Mouse (Mus musculus) hindbrain, embryonic 10.5 days (tissue): ENCODE data around the gene Lce6a. TPM values are rescaled to one million over a fixed set of nuclear protein-coding genes. Genes with fewer than 3 reads are reported as not detected.

Source experiments
- DNase-seq: peaks from one replicate; pipeline ENCODE4 v3.0.0-alpha.2; 2017; ENCODE audit warnings: low spot score
- H3K27ac ChIP-seq: fragments of 300-500 bp; sonication (generic); 2 replicates; pipeline ENCODE4 v1.5.1; 2016; ENCODE audit warnings: mild to moderate bottlenecking, moderate library complexity
- H3K27me3 ChIP-seq: fragments of 300-500 bp; sonication (generic); 2 replicates; pipeline ENCODE4 v1.6.1; 2016; ENCODE audit warnings: mild to moderate bottlenecking; ENCODE audit not compliant: poor library complexity, insufficient read depth, severe bottlenecking
- H3K36me3 ChIP-seq: fragments of 300-500 bp; sonication (generic); 2 replicates; pipeline ENCODE4 v1.6.1; 2016; ENCODE audit warnings: mild to moderate bottlenecking, moderate library complexity
- H3K4me1 ChIP-seq: fragments of 300-500 bp; sonication (generic); replicated peaks from 2 replicates; pipeline ENCODE4 v1.6.1; 2016; ENCODE audit warnings: mild to moderate bottlenecking
- H3K4me3 ChIP-seq: fragments of 300-500 bp; sonication (generic); 2 replicates; pipeline ENCODE4 v1.5.1; 2016; ENCODE audit warnings: mild to moderate bottlenecking, moderate library complexity
- H3K9me3 ChIP-seq: fragments of 300-500 bp; sonication (generic); 2 replicates; pipeline ENCODE4 v1.6.1; 2016; ENCODE audit warnings: mild to moderate bottlenecking, moderate library complexity
- WGBS: fragments of 180-500 bp; shearing (Covaris S2); methylation state at CpG from one replicate; pipeline ENCODE4 v1.1.7; 2016; 5-methylcytosine and 5-hydroxymethylcytosine counted together
- polyA plus RNA-seq: library from polyadenylated mRNA; unstranded; fragments of >200 nt; fragmentation: Nextera tagmentation; extraction: Ambion mirVana; gene quantifications from 2 replicates; pipeline ENCODE4 v1.2.1, GENCODE M21; 2016

The Lce6a gene
- polyA plus RNA-seq: not detected in 2 replicates

DNA sequence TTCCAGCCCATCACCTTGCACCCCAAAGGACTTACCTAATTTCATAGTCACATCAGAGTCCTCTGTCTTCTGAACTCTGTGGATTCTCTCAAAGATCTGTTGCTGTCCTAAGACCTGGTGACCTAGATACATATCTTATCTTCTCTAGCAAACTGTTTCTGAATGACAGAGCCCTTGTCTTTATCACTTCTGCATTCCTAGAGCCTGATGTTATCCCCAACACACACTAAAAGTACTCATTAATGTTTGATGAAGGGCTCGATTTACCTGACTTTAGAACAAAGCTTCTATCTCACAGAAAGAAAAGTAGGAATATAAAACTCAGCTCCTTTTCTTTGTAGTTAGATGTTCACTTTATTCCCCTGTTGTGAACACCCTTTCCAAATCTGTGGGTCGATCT, at the start of gene Lce6a:
Gene Lce6a, minus strand, starts transcription at position 101 of the 400 bp plus-strand sequence.
- WGBS: 81% methylated on average over 2 of the region's 2 CpGs
- H3K4me3 ChIP-seq: no peak within 1 kb of the TSS
- DNase-seq: no peak
- H3K36me3 ChIP-seq: no peaks in the 10 kb centered on the region
- H3K4me1 ChIP-seq: no peaks in the 10 kb centered on the region
- H3K9me3 ChIP-seq: no peaks in the 10 kb centered on the region
- H3K27ac ChIP-seq: no peak within 1 kb of the TSS
- no peaks in the 10 kb centered on the region for H3K27me3 ChIP-seq

- H3K9me3 ChIP-seq: no peaks in the 10 kb centered on the region
Observed at GRCm38 (mm10) chr3:92670215-92670614, 48.8 kb upstream of the Lce6a start, which contains the start of gene Lce1a2. TSS of gene Lce1a2 (minus strand) at chr3:92670315.

GRCm38 (mm10) chr3:92656826-92657225, 35.4 kb upstream of the Lce6a start, which contains the start of gene Lce1b:
TSS of gene Lce1b (minus strand) at chr3:92656926.
- Histone ChIP-seq H3K36me3 (no peaks in the 10 kb centered on the region), H3K27ac (no peak within 1 kb of the TSS), H3K9me3 (no peaks in the 10 kb centered on the region), H3K4me1 (no peaks in the 10 kb centered on the region), H3K4me3 (no peak within 1 kb of the TSS), H3K27me3 (no peaks in the 10 kb centered on the region)
- DNase-seq: no peak

More at GRCm38 (mm10) chr3:92670215-92670614, 48.8 kb upstream of the Lce6a start, which contains the start of gene Lce1a2:
- no peak for DNase-seq
- no peaks in the 10 kb centered on the region for H3K36me3 ChIP-seq
- no peaks in the 10 kb centered on the region for H3K4me1 ChIP-seq
- H3K27me3 ChIP-seq: no peaks in the 10 kb centered on the region
- H3K4me3 ChIP-seq: no peak within 1 kb of the TSS
- no peak within 1 kb of the TSS for H3K27ac ChIP-seq

DNA sequence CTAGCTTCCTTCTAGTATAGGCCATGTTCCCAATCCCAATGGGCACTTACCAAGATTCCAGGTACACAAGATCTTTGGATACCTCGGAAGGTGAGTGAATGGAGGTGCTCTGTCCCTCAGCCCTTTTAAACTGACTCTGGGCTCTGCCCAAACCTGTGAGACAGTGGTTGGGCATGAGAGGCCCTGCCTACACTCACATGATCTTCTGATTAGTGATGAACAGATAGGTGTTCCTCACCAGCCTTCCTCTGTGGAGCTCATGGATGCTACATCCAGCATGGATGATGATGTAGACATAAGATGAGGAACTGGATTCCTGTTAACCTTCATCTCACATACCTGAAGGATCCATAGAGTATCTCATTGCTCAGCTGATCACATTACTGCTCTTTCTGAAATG, 26.7 kb upstream of the Lce6a start, which contains the start of gene Lce1a1:
Gene Lce1a1, minus strand, starts transcription at position 101 of the 400 bp plus-strand sequence.
- Histone ChIP-seq H3K4me3 (no peak within 1 kb of the TSS), H3K27me3 (no peaks in the 10 kb centered on the region), H3K36me3 (no peaks in the 10 kb centered on the region), H3K4me1 (no peaks in the 10 kb centered on the region), H3K9me3 (no peaks in the 10 kb centered on the region), H3K27ac (no peak within 1 kb of the TSS)
- no peak for DNase-seq
- 94% methylated on average over 1 of the region's 1 CpGs for WGBS

DNA sequence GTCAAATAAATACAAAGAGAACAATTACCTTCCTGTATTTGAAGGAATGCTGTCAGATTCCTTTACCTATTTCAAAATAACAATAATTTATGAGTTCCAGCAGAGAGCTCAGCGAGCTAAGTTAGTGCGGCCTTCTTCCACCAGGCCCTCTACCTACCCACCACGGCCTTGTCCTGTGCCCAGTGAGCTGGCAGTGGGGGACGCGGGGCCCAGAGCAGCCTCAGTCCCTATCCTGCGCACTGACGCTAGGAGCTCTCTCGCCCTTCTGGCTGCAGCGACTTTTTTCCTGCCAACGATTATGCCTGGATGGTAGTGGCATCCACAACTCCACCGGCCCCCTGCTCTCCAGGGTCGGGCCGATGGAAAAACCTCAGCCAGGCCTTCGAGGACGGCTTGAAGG, 18.4 kb upstream of the Lce6a start:
- Histone ChIP-seq H3K36me3 (no peaks in the 10 kb centered on the region), H3K27me3 (no peaks in the 10 kb centered on the region), H3K4me3 (no peak overlapping the region), H3K4me1 (no peaks in the 10 kb centered on the region), H3K9me3 (no peaks in the 10 kb centered on the region), H3K27ac (no peak overlapping the region)
- DNase-seq: no peak
- 92% methylated on average over 15 of the region's 15 CpGs for WGBS

- H3K9me3 ChIP-seq: no peaks in the 10 kb centered on the region
- WGBS: 84% methylated on average over 3 of the region's 3 CpGs
- H3K27ac ChIP-seq: no peak overlapping the region
- H3K4me3 ChIP-seq: no peak overlapping the region
- no peaks in the 10 kb centered on the region for H3K36me3 ChIP-seq
- DNase-seq: no peak
- H3K4me1 ChIP-seq: no peaks in the 10 kb centered on the region
- no peaks in the 10 kb centered on the region for H3K27me3 ChIP-seq
Observed at GRCm38 (mm10) chr3:92638653-92638991, 17.2 kb upstream of the Lce6a start.

DNA sequence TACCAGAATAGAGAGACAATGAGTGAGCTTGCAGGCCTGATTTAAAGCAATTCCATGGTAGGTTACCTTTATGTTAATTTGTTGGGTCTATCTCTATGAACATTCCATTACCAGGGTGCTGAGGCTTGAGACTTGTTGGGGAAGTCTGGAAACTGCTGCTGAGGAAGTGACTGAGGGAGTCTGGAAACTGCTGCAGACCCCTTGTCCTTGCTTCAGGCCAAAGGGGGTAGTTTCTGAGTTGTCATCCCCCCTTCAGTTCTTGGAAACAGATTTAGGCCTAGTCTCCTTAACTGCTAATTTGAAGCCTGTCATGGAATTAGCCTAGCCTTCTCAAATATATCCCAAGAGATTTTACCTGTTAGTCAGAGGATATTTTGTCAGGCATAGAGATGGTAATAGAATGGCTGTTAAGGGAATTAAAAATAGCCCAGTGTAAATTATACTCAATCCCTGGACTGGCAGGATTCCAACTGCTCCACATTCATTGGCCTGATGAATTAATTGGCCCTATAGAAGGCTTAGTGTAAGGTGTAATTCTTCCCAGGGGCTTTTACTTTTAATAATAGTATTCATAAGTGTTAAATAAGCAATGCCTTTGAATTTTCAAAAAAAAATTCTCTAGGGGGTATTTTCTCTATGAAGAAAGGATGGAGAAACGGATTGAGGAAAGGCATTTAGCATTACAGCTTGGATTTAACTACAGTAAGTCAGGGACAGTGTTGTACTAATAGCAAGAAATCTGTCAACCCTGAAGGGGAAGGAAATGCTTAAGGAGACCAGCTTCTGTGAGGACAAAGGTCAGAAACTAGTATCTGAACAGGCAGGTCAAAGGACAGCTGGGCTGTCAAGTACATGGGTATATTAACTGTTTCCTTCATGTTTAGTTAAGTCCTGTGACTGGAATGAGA, 16.5 kb upstream of the Lce6a start:
- WGBS: 63% methylated on average over 1 of the region's 1 CpGs
- Histone ChIP-seq H3K9me3 (no peaks in the 10 kb centered on the region), H3K36me3 (no peaks in the 10 kb centered on the region), H3K27ac (no peak overlapping the region), H3K4me3 (no peak overlapping the region), H3K4me1 (no peaks in the 10 kb centered on the region), H3K27me3 (no peaks in the 10 kb centered on the region)
- DNase-seq: no peak

DNA sequence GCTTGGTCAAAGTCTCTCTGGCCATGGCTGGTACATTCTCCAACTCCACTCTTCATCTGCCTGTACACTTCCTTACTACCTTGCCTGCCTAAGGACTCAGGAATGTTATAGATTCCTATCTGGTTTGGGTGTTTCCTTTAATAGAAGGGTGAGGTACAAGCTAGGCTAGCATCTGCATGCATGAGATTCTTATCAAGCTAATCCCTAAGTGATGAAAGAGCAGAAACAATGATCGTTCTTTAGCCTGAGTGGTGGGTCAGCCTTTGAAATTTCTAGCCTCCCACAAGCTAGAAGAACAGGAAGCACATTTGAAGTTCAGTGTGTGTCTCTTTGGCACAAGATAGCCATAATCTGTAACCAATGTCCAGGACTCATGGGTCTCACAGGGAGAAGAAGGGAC, 11.7 kb downstream of the Lce6a start:
- no peaks in the 10 kb centered on the region for H3K4me1 ChIP-seq
- WGBS: 68% methylated on average over 1 of the region's 1 CpGs
- no peaks in the 10 kb centered on the region for H3K36me3 ChIP-seq

DNA sequence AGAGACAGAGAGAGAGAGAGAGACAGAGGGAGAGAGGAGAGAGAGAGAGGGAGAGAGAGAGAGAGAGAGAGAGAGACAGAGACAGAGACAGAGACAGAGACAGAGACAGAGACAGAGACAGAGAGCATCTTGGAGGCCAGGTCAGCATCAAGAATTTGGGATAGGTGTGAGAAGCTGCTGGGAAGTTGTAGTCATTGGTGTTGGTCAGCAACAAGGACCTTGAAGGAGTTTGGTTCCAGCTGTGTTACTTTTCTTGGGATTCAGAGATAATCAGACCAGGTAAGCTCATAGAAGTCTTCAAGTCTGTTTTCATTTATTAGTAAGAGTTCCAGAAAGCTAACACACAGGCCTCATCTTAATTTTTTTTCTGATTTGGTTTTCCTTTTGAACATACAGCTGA, 14.1 kb downstream of the Lce6a start, which contains the start of gene 2210017I01Rik:
Gene 2210017I01Rik, minus strand, starts transcription at position 101 of the 400 bp plus-strand sequence.
- Histone ChIP-seq H3K4me3 (no peak within 1 kb of the TSS), H3K4me1 (no peaks in the 10 kb centered on the region), H3K27ac (no peak within 1 kb of the TSS), H3K36me3 (no peaks in the 10 kb centered on the region), H3K9me3 (no peaks in the 10 kb centered on the region), H3K27me3 (no peaks in the 10 kb centered on the region)
- no peak for DNase-seq

More for the DNA sequence above, 11.7 kb downstream of the Lce6a start:
- Histone ChIP-seq H3K27me3 (no peaks in the 10 kb centered on the region), H3K27ac (no peak overlapping the region), H3K9me3 (no peaks in the 10 kb centered on the region), H3K4me3 (no peak overlapping the region)
- DNase-seq: no peak

DNA sequence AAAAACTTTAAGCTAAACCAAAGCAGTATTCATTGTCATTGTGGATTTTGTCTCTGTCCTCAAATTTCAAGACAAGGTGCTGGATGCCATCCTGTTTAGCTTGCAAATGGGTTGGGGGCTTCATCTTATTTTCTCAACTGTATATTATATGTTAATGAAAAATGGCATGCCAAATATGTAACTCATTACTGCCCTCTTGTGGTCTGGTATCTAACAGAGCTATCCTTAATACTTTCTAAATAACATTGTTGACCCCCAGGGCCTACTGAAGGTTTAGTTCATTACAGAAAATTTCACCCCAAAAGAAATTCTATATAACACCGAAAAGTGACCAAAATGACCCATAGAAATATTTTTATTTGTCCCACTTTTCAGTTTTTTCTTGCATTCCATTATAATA, 19.3 kb downstream of the Lce6a start:
- no peaks in the 10 kb centered on the region for H3K27me3 ChIP-seq
- no peak for DNase-seq
- peaks cover 9% of the 10 kb centered on the region; the same call in 1 of the 2 replicates for H3K9me3 ChIP-seq
- no peaks in the 10 kb centered on the region for H3K4me1 ChIP-seq
- H3K36me3 ChIP-seq: no peaks in the 10 kb centered on the region
- H3K4me3 ChIP-seq: no peak overlapping the region
- WGBS: 34% methylated on average over 1 of the region's 1 CpGs
- H3K27ac ChIP-seq: no peak overlapping the region

DNA sequence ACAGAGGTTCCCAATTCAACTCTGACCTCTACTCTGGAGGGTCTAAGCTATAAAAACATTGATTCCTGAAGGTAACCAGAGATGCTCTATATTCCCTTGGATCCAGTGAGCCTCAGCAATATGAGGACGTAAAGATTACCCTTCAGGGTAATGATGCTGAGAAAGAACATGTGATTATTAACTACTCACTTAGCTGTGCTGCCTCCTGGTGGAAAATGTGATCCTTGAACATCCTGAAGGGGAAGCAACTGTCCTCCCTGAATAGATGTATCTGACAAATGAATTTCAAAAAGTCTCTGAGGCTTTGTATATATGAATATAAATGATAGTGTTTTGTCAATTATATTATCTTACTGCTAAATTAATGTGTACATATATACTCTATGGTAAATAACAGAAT, 21.0 kb downstream of the Lce6a start:
- Histone ChIP-seq H3K27ac (no peak overlapping the region), H3K36me3 (no peaks in the 10 kb centered on the region), H3K4me1 (no peaks in the 10 kb centered on the region), H3K9me3 (peaks cover 9% of the 10 kb centered on the region; the same call in 1 of the 2 replicates), H3K4me3 (no peak overlapping the region), H3K27me3 (no peaks in the 10 kb centered on the region)
- no peak for DNase-seq
- 61% methylated on average over 1 of the region's 1 CpGs for WGBS

DNA sequence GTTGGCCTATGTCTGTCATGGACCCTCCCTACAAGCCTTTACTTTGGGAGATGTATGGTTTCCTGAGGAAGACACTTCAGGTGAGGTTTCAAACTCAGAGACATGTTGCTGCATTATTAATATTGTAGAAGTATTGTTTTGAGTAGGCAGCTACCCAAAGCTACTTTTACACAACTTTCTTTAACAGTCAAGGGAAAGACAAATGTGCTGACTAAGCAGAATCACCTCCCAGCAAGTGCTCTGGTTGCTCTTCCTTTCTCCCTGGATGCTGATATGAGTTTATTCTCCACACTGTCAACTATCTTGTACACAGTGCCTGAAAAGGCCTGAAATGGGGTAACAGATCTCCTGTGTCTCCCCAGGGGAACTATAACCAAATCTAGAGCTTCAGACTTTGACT, 21.5 kb downstream of the Lce6a start:
- no peak for DNase-seq
- Histone ChIP-seq H3K27ac (no peak overlapping the region), H3K4me1 (no peaks in the 10 kb centered on the region), H3K4me3 (no peak overlapping the region), H3K9me3 (peaks cover 9% of the 10 kb centered on the region; the same call in 1 of the 2 replicates), H3K36me3 (no peaks in the 10 kb centered on the region), H3K27me3 (no peaks in the 10 kb centered on the region)

DNA sequence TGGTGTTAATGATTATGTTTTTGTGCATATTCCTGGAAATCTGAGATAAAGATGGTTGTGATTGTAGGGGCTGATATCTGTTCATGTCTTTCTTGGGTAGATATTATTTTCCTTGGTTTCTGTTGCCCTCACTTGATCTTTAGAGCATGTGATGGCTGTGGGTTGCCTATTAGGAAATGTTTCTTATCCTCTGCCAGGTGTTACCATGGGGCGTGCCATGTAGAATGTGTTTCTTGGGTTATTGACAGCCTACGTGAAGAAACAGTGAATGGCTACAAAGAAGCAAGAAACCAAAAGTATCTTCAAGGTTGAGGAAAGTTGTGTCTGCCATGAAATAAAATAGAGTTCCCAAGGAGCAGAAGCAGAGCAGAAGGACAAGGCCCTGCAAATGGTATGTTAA, 23.0 kb downstream of the Lce6a start:
- peaks cover 9% of the 10 kb centered on the region; the same call in 1 of the 2 replicates for H3K9me3 ChIP-seq
- no peaks in the 10 kb centered on the region for H3K4me1 ChIP-seq
- H3K27me3 ChIP-seq: no peaks in the 10 kb centered on the region
- no peak for DNase-seq
- H3K4me3 ChIP-seq: no peak overlapping the region
- 86% methylated on average over 2 of the region's 2 CpGs for WGBS
- no peak overlapping the region for H3K27ac ChIP-seq
- H3K36me3 ChIP-seq: no peaks in the 10 kb centered on the region
